Mouse (Mus musculus) heart, postnatal 36 days (tissue): ENCODE data around the gene Acnat1. TPM values are rescaled to one million over a fixed set of nuclear protein-coding genes. Genes with fewer than 3 reads are reported as not detected.
"Not testable (repeated sequence)": the region's sequence is repeated elsewhere in the genome, so short reads cannot be mapped to it uniquely, and the experiment has no call there.

Experiments used
- DNase-seq, 2 experiments: peaks; one replicate each; pipeline ENCODE4 v3.0.0; 2021 to 2022
- intact Hi-C: fragments of 180-260 bp; cut with DNase I; formaldehyde crosslinking; loops from one replicate; pipeline ENCODE4 v1.15.1; 2025
- total RNA-seq, 2 experiments: library from RNA; stranded (reverse); gene quantifications; 2 replicates each; pipeline ENCODE4 v1.2.3; 2021

Acnat1 gene
- total RNA-seq, 2 experiments from 2014 or later, result not detected

GRCm38 (mm10) chr4:49467360-49467759 lies 6.4 kb downstream of the Acnat1 start:
- DNase-seq, result no peak
- intact Hi-C loops, result no loop called here

GRCm38 (mm10) chr4:49456171-49456570 lies 17.5 kb downstream of the Acnat1 start:
- intact Hi-C loops, result no loop called here
- DNase-seq, result no peak

GRCm38 (mm10) chr4:49451848-49452551 lies 21.7 kb downstream of the Acnat1 start:
- no peak for DNase-seq

GRCm38 (mm10) chr4:49451133-49451847 lies 22.4 kb downstream of the Acnat1 start:
- DNase-seq, intact Hi-C loops: not testable (repeated sequence)

More at GRCm38 (mm10) chr4:49451848-49452551, 21.7 kb downstream of the Acnat1 start:
- intact Hi-C loops, result no loop called here

- DNase-seq, intact Hi-C loops: not testable (repeated sequence)
These were observed 36.7 kb downstream of the Acnat1 start for GRCm38 (mm10) chr4:49436968-49437367.

GRCm38 (mm10) chr4:49410151-49410550 lies 63.6 kb downstream of the Acnat1 start:
- DNase-seq, intact Hi-C loops: not testable (repeated sequence)

GRCm38 (mm10) chr4:49407957-49408356 lies 65.8 kb downstream of the Acnat1 start, which contains the start of gene Acnat2:
Gene Acnat2 (minus strand): TSS chr4:49408151.
- intact Hi-C loops, result loop anchor here (5.0 kb wide), 1 partner anchor 81 kb away; no protein-coding TSS in a partner anchor
- DNase-seq, result not testable (repeated sequence)

Other genes with a start within 250 kb of the Acnat1 start
- not detected for gene Acnat2, start 65.8 kb downstream of the Acnat1 start, total RNA-seq
- under 1 TPM in 1 of 2 experiments, not detected in 1; 0.47 TPM for gene Baat, start 32.6 kb upstream of the Acnat1 start, total RNA-seq
- 10 to 100 TPM; 44.6 to 44.9 TPM for gene Mrpl50, start 47.2 kb upstream of the Acnat1 start, total RNA-seq
- 1 to 10 TPM; 5.4 to 6.0 TPM for gene Zfp189, start 47.3 kb upstream of the Acnat1 start, total RNA-seq
- 1 to 10 TPM in 1 of 2 experiments, under 1 TPM in 1; 0.58 to 1.1 TPM for gene Aldob, start 75.6 kb upstream of the Acnat1 start, total RNA-seq
- gene Tmem246, start 124.0 kb upstream of the Acnat1 start, total RNA-seq, result 10 to 100 TPM; 44.5 to 47.1 TPM
- gene Rnf20, start 158.1 kb upstream of the Acnat1 start, total RNA-seq, result 10 to 100 TPM; 30.7 to 39.3 TPM
- gene Ppp3r2, start 208.1 kb upstream of the Acnat1 start, total RNA-seq, result not detected